Mouse (Mus musculus) liver, embryonic 14 days (tissue): ENCODE data around the gene Phip. TPM values are rescaled to one million over a fixed set of nuclear protein-coding genes. Genes with fewer than 3 reads are reported as not detected.

ENCODE experiments used
- polyA plus RNA-seq: library from polyadenylated mRNA; depleted of rRNA; stranded (reverse); fragments of >200 nt; gene quantifications from 2 replicates; pipeline ENCODE4 v1.2.3, GENCODE M21; 2012; rRNA removed

The Phip gene
- 4.0 and 4.6 TPM in 2 replicates for polyA plus RNA-seq

DNA sequence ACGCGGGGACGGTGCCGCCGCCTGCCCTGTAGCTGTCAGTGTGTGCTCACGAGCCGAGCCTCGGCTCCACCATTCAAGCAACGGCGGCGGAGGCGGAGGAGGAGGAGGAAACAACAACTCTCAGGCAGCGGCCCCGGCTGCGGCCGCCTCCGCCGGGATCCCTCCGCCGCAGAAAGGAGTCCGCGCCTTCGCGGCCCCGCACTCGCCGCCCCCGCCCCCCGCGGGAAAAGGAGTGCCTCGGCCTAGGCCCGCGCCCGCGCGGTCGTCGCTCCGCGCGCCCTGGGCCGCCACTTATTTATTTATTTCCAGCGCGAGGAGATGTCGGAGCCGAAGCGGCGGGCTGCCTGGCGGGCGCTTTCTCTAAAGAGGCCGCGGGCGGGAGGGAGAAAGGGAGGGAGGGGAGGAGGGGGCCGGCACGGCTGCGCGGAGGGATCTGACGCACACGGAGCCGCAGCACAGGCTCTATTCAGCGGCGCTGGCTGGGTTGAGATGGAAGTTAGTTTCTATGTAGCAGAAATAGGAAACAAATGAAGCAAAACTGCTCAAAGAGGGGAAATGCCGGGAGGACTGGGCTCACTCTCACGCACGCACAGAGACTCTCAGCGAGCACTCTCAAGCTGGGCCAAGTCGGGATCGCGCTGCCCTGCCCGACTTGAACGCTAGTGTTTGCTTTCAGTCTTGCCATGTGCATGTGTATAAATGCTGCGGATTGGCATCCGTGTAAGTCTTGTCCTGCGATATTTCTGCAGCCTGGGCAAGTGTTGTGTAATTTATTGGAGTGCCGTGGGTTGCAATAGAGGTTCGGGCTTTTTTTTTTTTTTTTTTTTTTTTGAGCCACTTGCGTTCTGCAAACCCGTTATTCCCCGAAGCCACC lies at the start of gene Phip:
TSS of gene Phip (minus strand) at position 175 of the 874 bp plus-strand sequence.

DNA sequence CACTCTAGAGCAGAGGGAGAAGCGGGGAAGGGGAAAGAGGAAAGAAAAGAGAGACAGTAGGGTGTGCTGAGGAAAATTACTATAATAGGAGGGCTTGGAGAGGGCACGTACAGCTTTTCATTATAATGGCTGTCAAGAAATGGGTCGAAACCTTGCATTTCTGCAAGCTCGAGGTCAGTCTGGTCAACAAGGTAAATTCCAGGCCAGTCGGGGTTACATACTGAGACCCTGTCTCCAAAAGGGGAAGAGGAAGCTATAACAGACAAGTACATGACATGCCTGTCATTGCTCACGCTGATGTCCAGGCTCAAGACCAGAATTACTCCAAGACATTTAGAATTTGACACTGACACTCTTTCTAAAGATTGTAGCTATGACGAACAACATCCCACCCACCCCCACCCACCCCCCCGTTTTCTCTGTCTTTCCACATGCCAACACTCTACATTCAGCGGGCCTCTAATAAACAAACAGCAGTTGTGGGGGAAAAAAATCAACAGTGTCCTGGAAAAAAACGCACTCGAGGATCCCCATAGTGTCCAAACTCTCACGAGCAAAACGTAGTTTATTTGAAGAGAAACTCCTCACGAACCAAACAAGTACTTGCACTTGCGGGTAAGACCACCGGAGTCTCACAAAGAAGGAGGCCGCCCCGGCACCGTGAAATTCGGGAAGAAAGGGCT lies 146.2 kb downstream of the Phip start, which contains the start of gene Irak1bp1:
TSS of gene Irak1bp1 (plus strand) at position 534 of the 683 bp plus-strand sequence.

Other genes with a start within 250 kb of the Phip start
- 0.58 and 0.62 TPM in 2 replicates for gene Irak1bp1, start 146.0 kb downstream of the Phip start, polyA plus RNA-seq
- gene Hmgn3, start 171.2 kb upstream of the Phip start, polyA plus RNA-seq = 2.1 and 2.8 TPM in 2 replicates